Mouse (Mus musculus) stomach, embryonic 16.5 days (tissue): Measurements from ENCODE around the gene Ggt1. TPM values are rescaled to one million over a fixed set of nuclear protein-coding genes. Genes with fewer than 3 reads are reported as not detected.
A peak's percentile ranks its signal among the peaks of the same experiment; 100 is the strongest.

Source experiments
- ATAC-seq: fragments of 200-750 bp; cut with Nextera tagmentation; 2 replicates; pipeline ENCODE4 v1.8.0; 2017; ENCODE audit warnings: moderate number of reproducible peaks, moderate TSS enrichment; ENCODE audit not compliant: insufficient read depth, low FRiP score
- H3K27ac ChIP-seq: fragments of 300-500 bp; sonication (generic); 2 replicates; pipeline ENCODE4 v1.5.1; 2014; ENCODE audit warnings: low read length
- H3K27me3 ChIP-seq: fragments of 300-500 bp; sonication (generic); 2 replicates; pipeline ENCODE4 v1.6.1; 2014; ENCODE audit warnings: low read length, control low read depth, mixed read lengths; ENCODE audit not compliant: control insufficient read depth, insufficient read depth
- H3K36me3 ChIP-seq: fragments of 300-500 bp; sonication (generic); 2 replicates; pipeline ENCODE4 v1.6.1; 2014; ENCODE audit warnings: low read length; ENCODE audit not compliant: control insufficient read depth, insufficient read depth
- H3K4me1 ChIP-seq: fragments of 300-500 bp; sonication (generic); 2 replicates; pipeline ENCODE4 v1.6.1; 2014; ENCODE audit warnings: low read length, control low read depth, mixed read lengths; ENCODE audit not compliant: control insufficient read depth, insufficient read depth
- H3K4me2 ChIP-seq: fragments of 300-500 bp; sonication (generic); 2 replicates; pipeline ENCODE4 v1.6.1; 2014; ENCODE audit warnings: low read depth, low read length, mixed read lengths
- H3K4me3 ChIP-seq: fragments of 300-500 bp; sonication (generic); replicated peaks from 2 replicates; pipeline ENCODE4 v1.5.1; 2014; ENCODE audit warnings: mild to moderate bottlenecking, low read length
- H3K9ac ChIP-seq: fragments of 300-500 bp; sonication (generic); 2 replicates; pipeline ENCODE4 v1.6.1; 2014; ENCODE audit warnings: low read length
- H3K9me3 ChIP-seq: fragments of 300-500 bp; sonication (generic); replicated peaks from 2 replicates; pipeline ENCODE4 v1.6.1; 2016; ENCODE audit warnings: low read length, control low read depth; ENCODE audit not compliant: control insufficient read depth
- WGBS: fragments of 180-500 bp; shearing (Covaris S2); extraction: QIAGEN DNeasy Blood & Tissue Kit; methylation state at CpG from one replicate; pipeline ENCODE4 v1.1.7; 2014; 5-methylcytosine and 5-hydroxymethylcytosine counted together
- polyA plus RNA-seq: library from polyadenylated mRNA; unstranded; fragments of >200 nt; fragmentation: Nextera tagmentation; extraction: Ambion mirVana; gene quantifications from 2 replicates; pipeline ENCODE4 v1.2.1, GENCODE M21; 2015

Ggt1 gene
- polyA plus RNA-seq, 1 experiment from 2014 or later, result 35.1 TPM

- Histone ChIP-seq H3K4me1 (no peaks in the 10 kb centered on the region; the same call in 1 of the 2 replicates), H3K27me3 (no peaks in the 10 kb centered on the region), H3K36me3 (no peaks in the 10 kb centered on the region), H3K27ac (no peak overlapping the region), H3K4me2 (no peak overlapping the region), H3K9ac (no peak overlapping the region), H3K9me3 (no peaks in the 10 kb centered on the region), H3K4me3 (no peak overlapping the region)
- 87% methylated on average over 9 of the region's 9 CpGs for WGBS
- no peak for ATAC-seq
These were observed 12.6 kb downstream of the Ggt1 start for GRCm38 (mm10) chr10:75573965-75574364.

DNA sequence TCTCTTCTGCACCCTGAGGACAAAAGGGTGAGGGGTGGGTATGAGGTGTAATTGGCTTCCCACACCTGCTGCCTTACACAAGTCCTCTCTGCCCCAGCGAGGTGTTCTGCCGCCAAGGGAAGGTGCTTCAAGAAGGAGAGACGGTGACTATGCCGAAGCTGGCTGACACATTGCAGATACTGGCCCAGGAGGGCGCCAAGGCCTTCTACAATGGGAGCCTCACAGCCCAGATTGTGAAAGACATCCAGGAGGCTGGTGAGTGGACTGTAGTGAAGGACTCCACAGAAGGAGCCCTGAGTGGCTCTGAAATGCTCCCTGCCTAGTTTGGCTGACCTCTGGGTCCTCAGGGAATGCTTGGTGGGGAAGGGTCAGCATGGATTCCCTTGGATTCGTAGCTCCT lies 17.7 kb downstream of the Ggt1 start:
- H3K4me3 ChIP-seq, result no peak overlapping the region
- no peak overlapping the region for H3K27ac ChIP-seq
- WGBS, result 82% methylated on average over 6 of the region's 6 CpGs
- no peak overlapping the region for H3K9ac ChIP-seq
- H3K9me3 ChIP-seq, result no peaks in the 10 kb centered on the region
- ATAC-seq, result no peak
- no peaks in the 10 kb centered on the region for H3K27me3 ChIP-seq
- H3K4me2 ChIP-seq, result no peak overlapping the region
- no peaks in the 10 kb centered on the region for H3K4me1 ChIP-seq
- H3K36me3 ChIP-seq, result no peaks in the 10 kb centered on the region

- Histone ChIP-seq H3K4me1 (peaks cover 19% of the 10 kb centered on the region), H3K9ac (peak overlapping the region; percentile 36; the same call in 1 of the 2 replicates), H3K4me2 (peak overlapping the region; percentile 22), H3K27me3 (no peaks in the 10 kb centered on the region; the same call in 1 of the 2 replicates), H3K27ac (no peak overlapping the region), H3K36me3 (no peaks in the 10 kb centered on the region), H3K9me3 (no peaks in the 10 kb centered on the region), H3K4me3 (no peak overlapping the region)
- WGBS, result 16% methylated on average over 20 of the region's 20 CpGs
- ATAC-seq, result peak; percentile 48
These were observed 24.6 kb downstream of the Ggt1 start for GRCm38 (mm10) chr10:75585876-75586552.

DNA sequence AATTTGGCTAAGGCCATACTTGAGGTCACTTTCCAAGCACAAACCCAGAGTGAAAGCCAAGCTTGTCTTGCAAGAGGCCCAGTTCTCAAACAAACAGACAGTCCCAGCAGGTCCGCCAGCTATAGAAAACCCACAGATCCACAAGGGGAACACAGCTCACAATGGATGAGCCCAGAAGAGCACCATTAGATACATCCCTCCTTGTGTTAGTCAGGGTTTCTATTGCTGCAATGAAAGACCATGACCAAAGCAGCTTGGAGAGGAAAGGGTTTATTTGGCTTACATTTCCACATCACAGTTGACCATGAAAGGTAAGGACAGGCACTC lies 25.1 kb downstream of the Ggt1 start:
- Histone ChIP-seq H3K4me1 (peaks cover 23% of the 10 kb centered on the region), H3K9ac (no peak overlapping the region), H3K4me3 (no peak overlapping the region), H3K27me3 (no peaks in the 10 kb centered on the region; the same call in 1 of the 2 replicates), H3K36me3 (no peaks in the 10 kb centered on the region), H3K9me3 (no peaks in the 10 kb centered on the region), H3K27ac (no peak overlapping the region), H3K4me2 (no peak overlapping the region)
- WGBS, result 80% methylated on average over 1 of the region's 1 CpGs
- no peak for ATAC-seq

GRCm38 (mm10) chr10:75587781-75588180 lies 26.4 kb downstream of the Ggt1 start:
- no peaks in the 10 kb centered on the region for H3K36me3 ChIP-seq
- peaks cover 33% of the 10 kb centered on the region for H3K4me1 ChIP-seq
- H3K27ac ChIP-seq, result no peak overlapping the region
- H3K9me3 ChIP-seq, result no peaks in the 10 kb centered on the region
- no peak overlapping the region for H3K4me2 ChIP-seq
- no peak overlapping the region for H3K9ac ChIP-seq
- 83% methylated on average over 4 of the region's 4 CpGs for WGBS
- no peak for ATAC-seq
- H3K27me3 ChIP-seq, result no peaks in the 10 kb centered on the region; the same call in 1 of the 2 replicates
- no peak overlapping the region for H3K4me3 ChIP-seq

DNA sequence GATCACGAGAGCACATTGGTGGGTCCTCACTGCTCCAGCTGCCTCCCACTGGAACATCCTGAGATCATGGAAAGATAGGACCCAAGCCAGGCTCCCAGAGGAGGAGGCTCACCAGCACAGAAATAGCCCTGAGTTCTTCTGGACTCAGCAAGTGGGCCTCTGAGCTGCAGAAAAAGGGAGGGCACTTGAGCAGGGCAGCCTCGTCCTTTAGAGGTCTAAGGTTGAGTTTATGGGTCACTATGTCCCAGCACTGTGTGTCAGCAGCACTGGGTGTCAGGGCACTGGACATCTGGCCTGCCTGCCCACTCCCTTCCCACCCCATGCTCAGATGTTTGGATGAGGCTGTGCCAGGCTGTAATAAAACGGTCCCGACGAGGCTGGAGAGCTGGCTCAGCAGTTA lies 26.9 kb downstream of the Ggt1 start:
- 50% methylated on average over 5 of the region's 5 CpGs for WGBS
- Histone ChIP-seq H3K9ac (no peak overlapping the region), H3K4me1 (peaks cover 33% of the 10 kb centered on the region), H3K4me3 (no peak overlapping the region), H3K27ac (no peak overlapping the region), H3K27me3 (no peaks in the 10 kb centered on the region; the same call in 1 of the 2 replicates), H3K36me3 (no peaks in the 10 kb centered on the region), H3K9me3 (no peaks in the 10 kb centered on the region), H3K4me2 (no peak overlapping the region)
- ATAC-seq, result no peak

- Histone ChIP-seq H3K4me3 (peak within 1 kb of the TSS; percentile 27), H3K27ac (peak within 1 kb of the TSS; percentile 64), H3K9ac (peak within 1 kb of the TSS; percentile 54), H3K4me1 (peaks cover 33% of the 10 kb centered on the region), H3K9me3 (no peaks in the 10 kb centered on the region), H3K36me3 (no peaks in the 10 kb centered on the region), H3K27me3 (no peaks in the 10 kb centered on the region; the same call in 1 of the 2 replicates), H3K4me2 (peak within 1 kb of the TSS; percentile 46)
- peak; percentile 26; the same call in 1 of the 2 replicates for ATAC-seq
- WGBS, result 8% methylated on average over 5 of the region's 5 CpGs
These were observed 27.7 kb downstream of the Ggt1 start, which contains the start of gene Ggt5 for GRCm38 (mm10) chr10:75589129-75589528. TSS of gene Ggt5 (plus strand) at chr10:75589340.

DNA sequence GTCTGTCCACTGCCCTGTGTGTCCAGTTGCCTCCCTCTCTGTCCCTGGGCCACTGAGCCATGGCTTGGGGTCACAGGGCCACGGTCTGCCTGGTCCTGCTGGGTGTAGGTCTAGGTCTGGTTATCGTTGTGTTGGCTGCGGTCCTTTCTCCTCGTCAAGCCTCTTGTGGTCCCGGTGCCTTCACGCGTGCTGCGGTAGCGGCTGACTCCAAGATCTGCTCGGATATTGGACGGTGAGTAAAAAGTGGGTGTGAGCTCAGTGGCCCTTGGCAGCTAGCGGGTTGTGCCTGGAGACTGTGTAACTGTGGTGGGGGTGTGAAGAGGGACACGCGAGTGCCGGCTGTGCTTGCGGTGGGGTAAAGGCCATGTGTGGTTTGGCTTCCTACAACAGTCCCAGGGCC lies 28.2 kb downstream of the Ggt1 start:
- peak overlapping the region; percentile 64 for H3K27ac ChIP-seq
- H3K4me3 ChIP-seq, result peak overlapping the region; percentile 27
- H3K9me3 ChIP-seq, result no peaks in the 10 kb centered on the region
- peak; percentile 12; the same call in 1 of the 2 replicates for ATAC-seq
- H3K27me3 ChIP-seq, result no peaks in the 10 kb centered on the region; the same call in 1 of the 2 replicates
- H3K4me1 ChIP-seq, result peaks cover 33% of the 10 kb centered on the region
- H3K36me3 ChIP-seq, result no peaks in the 10 kb centered on the region
- WGBS, result 48% methylated on average over 16 of the region's 16 CpGs
- H3K4me2 ChIP-seq, result peak overlapping the region; percentile 46
- H3K9ac ChIP-seq, result peak overlapping the region; percentile 54

DNA sequence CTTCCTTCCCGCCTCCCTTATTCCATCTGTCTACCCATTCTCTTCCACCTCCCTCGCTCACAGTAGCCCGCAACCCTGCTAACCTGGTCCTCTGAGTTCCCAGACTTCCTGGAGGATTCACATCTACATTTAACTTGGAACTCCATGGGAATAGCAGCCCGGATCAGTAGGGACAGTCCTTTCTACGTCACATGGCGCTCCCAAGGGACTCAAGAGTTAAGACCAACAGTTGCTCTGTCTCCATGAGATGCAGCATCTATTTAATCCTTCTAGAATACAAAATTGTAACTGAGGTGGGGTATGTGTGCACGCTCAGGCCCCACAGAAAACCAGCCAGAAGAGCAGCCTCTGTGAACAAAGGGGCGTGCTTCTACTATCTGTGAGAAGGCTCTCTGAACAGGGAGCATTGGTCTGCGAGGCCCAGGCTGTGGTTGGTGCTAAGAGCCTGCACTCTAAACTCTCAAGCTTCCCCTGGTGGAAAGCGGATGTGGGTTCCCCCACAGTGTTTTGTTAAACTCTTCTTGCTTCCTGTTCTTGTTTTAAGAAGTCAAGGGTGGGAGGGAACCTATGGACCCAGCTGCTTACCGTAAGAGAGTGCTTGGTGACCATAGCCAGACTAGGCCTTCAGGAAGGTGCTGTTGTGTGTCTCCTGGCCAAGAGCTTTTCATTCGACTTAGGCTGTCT lies 29.9 kb downstream of the Ggt1 start:
- 69% methylated on average over 12 of the region's 12 CpGs for WGBS
- Histone ChIP-seq H3K4me2 (no peak overlapping the region), H3K27ac (peak overlapping the region; percentile 56), H3K9me3 (no peaks in the 10 kb centered on the region), H3K36me3 (no peaks in the 10 kb centered on the region), H3K9ac (no peak overlapping the region), H3K27me3 (no peaks in the 10 kb centered on the region), H3K4me3 (no peak overlapping the region), H3K4me1 (peaks cover 33% of the 10 kb centered on the region)
- ATAC-seq, result peak; percentile 16; the same call in 1 of the 2 replicates
